Mouse (Mus musculus): Measurements from ENCODE around the gene Tmem186.

The Tmem186 gene

DNA sequence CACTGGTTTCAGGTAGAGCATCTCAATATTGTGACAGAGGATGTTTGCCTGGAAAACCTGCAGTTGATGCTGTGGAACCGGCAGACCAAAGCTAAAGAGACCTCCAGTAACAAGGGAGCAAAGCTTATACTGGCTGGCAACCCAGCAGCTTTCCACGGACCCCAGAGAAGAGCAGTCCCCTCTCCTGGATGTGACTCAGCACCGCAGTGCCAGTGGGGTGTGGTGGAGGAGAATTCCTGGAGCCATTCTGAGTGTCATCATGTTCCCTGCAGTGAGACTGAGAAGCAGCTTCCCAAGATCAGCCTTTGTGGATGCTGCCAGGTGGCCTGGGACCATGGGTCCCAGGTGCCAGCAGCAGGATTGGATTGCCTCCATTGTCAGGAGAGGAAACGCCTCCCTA is 24.5 kb downstream of the Tmem186 start:
- in situ Hi-C loops (cut with MboI, MseI) = no loop called here

DNA sequence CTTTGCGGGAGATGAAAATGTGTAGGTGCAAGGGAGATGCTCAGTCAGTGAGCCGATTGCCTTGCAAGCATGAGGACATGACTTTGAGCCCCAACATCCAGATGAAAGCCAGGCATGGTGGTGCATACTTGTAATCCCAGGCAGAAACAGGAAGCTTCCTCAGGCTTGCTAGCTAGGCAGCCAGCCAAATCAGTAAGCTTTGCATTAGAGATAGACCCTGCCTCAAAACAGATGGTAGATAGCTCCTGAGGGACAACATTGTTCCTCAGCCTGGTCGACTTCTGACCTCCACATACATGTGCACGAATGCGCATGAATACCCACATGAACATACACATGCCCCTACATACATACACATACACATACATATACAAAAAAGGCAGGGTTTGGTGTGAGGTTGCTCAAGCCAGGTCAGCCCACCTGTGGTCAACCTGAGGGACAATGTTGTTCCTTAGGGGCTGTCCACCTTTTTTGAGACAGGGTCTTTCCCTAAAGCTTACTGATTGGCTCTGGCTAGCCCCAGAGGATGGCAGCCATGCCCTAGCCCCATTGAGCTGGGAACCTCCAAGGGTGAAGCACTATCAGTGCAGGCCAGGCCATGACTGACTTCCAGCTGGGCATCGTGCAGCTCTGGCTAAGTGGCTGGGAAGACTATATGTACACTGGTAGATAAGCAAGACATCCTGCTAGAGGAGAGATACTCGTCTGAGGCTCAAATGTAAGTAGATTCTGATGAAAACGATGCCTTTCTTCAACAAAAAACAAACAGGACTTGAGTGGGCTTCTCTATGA is 25.1 kb downstream of the Tmem186 start:
- in situ Hi-C loops (cut with MboI, MseI) = no loop called here

DNA sequence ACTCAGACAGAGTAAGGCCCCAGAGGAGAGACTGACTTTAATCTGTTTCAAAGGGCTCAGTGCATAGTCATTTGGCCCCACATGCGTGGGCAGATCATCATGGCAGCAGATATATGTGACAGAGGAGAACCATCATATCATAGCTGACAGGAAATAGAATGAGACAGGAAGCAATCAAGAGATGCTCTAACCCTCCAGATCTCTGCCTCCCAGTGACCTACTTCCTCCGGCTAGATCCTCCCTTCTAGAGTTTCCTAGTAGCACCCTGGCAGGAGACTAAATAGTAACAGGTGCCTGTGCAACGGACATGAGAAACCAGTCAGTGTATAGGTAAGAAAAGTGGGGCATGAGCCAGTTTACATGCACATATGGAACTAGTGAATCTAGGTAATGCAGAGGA is 27.1 kb downstream of the Tmem186 start:
- in situ Hi-C loops (cut with MboI, MseI) = no loop called here

DNA sequence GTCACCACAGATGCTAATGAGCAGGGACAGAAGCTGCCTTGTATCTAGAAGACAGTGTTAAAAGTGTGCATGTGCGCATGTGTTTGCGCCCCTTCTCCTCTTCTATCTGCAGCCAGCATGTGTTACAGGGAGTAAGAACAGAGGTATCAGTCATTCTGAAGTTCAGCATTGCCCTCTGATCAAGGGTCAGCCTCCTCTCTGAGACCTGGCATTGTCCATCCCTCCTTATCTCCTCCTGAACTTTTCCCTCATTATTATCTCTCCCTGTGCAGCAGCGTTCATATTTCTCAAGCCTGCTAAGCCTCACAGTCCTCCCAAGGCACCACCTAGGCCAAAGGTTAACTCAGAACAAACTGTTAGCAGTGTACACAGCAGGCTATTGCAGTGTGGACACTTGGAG is 33.7 kb downstream of the Tmem186 start:
- in situ Hi-C loops (cut with MboI, MseI) = no loop called here

DNA sequence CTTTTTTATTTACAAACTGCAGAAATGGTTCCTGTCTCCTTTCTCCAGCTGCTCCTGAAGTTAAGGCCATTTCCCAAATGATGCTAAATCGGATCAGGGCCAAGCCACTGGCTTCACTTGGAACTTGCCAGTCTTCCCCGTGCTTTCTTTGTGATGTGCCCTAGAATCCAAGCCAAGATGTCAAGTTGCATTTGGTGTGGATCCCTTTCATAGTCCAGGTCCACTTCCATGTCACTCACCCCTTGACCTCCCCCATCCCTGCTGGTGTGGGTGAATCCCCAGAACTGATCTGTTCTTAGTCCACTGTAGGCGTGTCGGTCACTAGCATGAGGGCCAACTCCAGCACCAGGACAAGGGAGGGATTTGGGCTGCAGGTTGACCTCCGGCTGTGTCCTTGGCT is 40.0 kb downstream of the Tmem186 start:
- in situ Hi-C loops (cut with MboI, MseI) = no loop called here

DNA sequence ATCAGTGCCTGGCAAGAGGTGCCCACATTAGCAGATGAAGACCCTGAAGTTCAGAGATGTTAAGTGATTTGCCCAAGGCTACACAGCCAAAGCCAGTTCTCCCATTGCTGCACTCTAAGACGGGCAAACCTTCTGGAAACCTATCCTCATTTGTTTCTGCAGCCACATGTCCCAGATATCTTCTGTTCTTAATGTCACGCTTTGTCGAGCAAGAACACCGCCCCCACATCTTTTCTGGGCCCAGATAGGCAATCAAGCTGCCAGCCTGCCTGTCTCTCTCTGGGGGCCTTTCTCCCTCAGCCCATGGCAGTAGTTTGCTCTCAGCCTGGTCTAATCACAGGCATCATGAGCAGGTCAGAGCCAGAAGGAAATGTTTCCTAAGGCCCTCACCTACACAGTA is 41.2 kb downstream of the Tmem186 start:
- in situ Hi-C loops (cut with MboI, MseI) = no loop called here

DNA sequence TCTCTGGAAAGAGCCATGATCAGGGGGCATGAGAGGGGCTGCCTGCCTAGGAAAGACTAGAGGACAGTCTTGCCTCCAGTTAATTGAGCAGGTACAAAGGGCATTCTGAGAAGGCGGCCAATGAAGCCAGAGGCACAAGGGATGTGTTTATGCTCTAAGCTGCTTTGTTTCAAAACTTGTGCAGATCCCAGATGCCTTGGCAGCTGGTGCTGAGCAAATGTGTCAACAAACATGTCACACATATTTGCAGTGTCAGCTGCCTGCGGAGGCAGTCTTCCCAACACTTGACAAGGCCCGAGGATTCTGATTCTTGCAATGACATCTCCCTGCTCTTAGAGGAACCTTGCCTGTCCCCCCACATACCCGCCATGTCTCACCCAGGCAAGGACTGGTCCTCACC is 42.1 kb downstream of the Tmem186 start:
- in situ Hi-C loops (cut with MboI, MseI) = no loop called here

DNA sequence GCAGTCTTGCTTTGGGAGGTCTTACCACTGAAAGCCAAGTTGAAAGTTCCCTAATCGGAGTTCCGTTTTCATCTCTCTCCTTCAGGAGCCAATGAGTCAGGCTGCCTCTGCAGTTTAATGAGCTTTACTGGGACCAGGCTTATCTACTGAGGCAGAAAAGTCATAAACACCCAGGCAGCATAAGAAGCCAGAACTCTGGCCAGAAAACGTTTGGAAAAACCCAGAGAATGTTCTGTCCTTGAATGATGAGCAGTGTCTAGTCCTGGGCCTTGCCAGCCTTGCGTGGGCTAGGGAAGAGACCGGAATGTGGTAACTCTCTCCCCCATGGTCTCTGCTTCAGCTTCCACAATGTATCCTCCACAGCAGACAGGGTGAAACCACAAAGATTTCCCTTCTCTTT is 52.5 kb downstream of the Tmem186 start:
- in situ Hi-C loops (cut with MboI, MseI) = loop anchor here (10.0 kb wide), 1 partner anchor 190 kb away; no protein-coding TSS in a partner anchor

DNA sequence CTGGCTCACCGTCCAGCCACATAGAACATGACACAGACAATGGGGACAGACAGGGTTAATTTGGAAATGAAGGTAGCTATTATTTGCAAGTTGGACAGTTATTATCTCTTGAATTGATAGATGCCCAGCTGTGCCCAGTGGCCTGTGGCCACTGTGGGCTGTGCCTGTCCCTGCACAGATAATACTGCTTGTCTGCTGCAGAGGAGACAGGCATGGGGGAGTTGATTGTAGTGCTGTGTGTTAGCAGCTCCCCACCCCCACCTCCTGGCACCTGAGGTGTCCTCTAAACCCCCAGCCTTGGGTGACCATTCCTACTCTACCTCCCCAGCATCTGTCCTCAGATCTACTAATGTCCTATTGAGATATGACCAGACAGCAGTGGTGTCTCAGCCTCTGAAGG is 53.3 kb downstream of the Tmem186 start:
- in situ Hi-C loops (cut with MboI, MseI) = loop anchor here (10.0 kb wide), 1 partner anchor 189 kb away; no protein-coding TSS in a partner anchor

Data from T-helper 2 cell (primary cell).